Mouse (Mus musculus) lung, postnatal 0 days (tissue): ENCODE measurements around the gene Gm21958. TPM values are rescaled to one million over a fixed set of nuclear protein-coding genes. Genes with fewer than 3 reads are reported as not detected.
"Not testable (repeated sequence)": the region's sequence is repeated elsewhere in the genome, so short reads cannot be mapped to it uniquely, and the experiment has no call there.

ENCODE experiments used
- ATAC-seq: fragments of 200-750 bp; cut with Nextera tagmentation; 2 replicates; pipeline ENCODE4 v1.8.0; 2017; ENCODE audit warnings: moderate library complexity
- DNase-seq: peaks from one replicate; pipeline ENCODE4 v3.0.0-alpha.2; 2016; ENCODE audit warnings: low spot score
- H3K27ac ChIP-seq: fragments of 300-500 bp; sonication (generic); 2 replicates; pipeline ENCODE4 v1.5.1; 2014; ENCODE audit warnings: antibody characterized with exemption, mild to moderate bottlenecking, low read length, mixed read lengths
- H3K27me3 ChIP-seq: fragments of 300-500 bp; sonication (generic); replicated peaks from 2 replicates; pipeline ENCODE4 v1.6.1; 2014; ENCODE audit warnings: low read length, mixed read lengths; ENCODE audit not compliant: insufficient read depth
- H3K36me3 ChIP-seq: fragments of 300-500 bp; sonication (generic); 2 replicates; pipeline ENCODE4 v1.6.1; 2014; ENCODE audit warnings: low read length, mixed read lengths; ENCODE audit not compliant: insufficient read depth
- H3K4me1 ChIP-seq: fragments of 300-500 bp; sonication (generic); 2 replicates; pipeline ENCODE4 v1.6.1; 2014; ENCODE audit warnings: antibody characterized with exemption, low read depth, low read length, mixed read lengths; ENCODE audit not compliant: insufficient read depth
- H3K4me2 ChIP-seq: fragments of 300-500 bp; sonication (generic); replicated peaks from 2 replicates; pipeline ENCODE4 v1.6.1; 2014; ENCODE audit warnings: low read depth, mild to moderate bottlenecking, low read length, moderate library complexity, mixed read lengths
- H3K4me3 ChIP-seq: fragments of 300-500 bp; sonication (generic); 2 replicates; pipeline ENCODE4 v1.5.1; 2014; ENCODE audit warnings: low read depth, low read length
- H3K9ac ChIP-seq: fragments of 300-500 bp; sonication (generic); replicated peaks from 2 replicates; pipeline ENCODE4 v1.6.1; 2014; ENCODE audit warnings: low read depth, mild to moderate bottlenecking
- H3K9me3 ChIP-seq: fragments of 300-500 bp; sonication (generic); 2 replicates; pipeline ENCODE4 v1.6.1; 2016; ENCODE audit warnings: low read length, mixed read lengths
- CTCF ChIP-seq: IDR thresholded peaks from 2 replicates; pipeline ENCODE4 v1.5.1; 2016; ENCODE audit warnings: antibody characterized with exemption, mild to moderate bottlenecking
- EP300 ChIP-seq: IDR thresholded peaks from 2 replicates; pipeline ENCODE4 v1.6.1; 2016; ENCODE audit warnings: antibody characterized with exemption, mild to moderate bottlenecking, control low read depth
- WGBS: fragments of 180-500 bp; shearing (Covaris S2); extraction: QIAGEN DNeasy Blood & Tissue Kit; methylation state at CpG from one replicate; pipeline ENCODE4 v1.1.7; 2014; 5-methylcytosine and 5-hydroxymethylcytosine counted together
- polyA plus RNA-seq: library from polyadenylated mRNA; unstranded; fragments of >200 nt; fragmentation: Nextera tagmentation; extraction: Ambion mirVana; gene quantifications from 2 replicates; pipeline ENCODE4 v1.2.1, GENCODE M21; 2015

Gene Gm21958
- polyA plus RNA-seq, 1 experiment from 2014 or later = not detected

DNA sequence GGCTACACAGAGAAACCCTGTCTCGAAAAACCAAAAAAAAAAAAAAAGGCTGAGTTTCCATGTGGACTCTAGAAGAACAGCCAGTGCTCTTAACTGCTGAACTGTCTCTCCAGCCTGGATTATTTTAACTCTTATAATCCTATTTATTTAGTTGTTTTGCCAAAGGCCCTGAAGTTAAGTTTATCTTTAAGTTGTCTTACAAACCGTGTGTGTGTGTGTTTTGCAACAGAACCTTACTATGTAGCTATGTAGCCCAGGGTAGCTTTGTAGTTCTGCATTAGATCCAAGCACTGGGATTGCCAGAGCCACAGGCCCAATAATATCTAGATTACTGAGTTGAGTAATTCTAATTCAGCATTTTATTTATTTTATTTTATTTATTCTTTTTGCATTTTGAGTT is 11.2 kb upstream of the Gm21958 start:
- Histone ChIP-seq H3K4me3 (no peak overlapping the region), H3K4me1 (no peaks in the 10 kb centered on the region), H3K9ac (no peak overlapping the region), H3K27ac (no peak overlapping the region), H3K36me3 (peaks cover 44% of the 10 kb centered on the region), H3K27me3 (no peaks in the 10 kb centered on the region), H3K4me2 (no peak overlapping the region), H3K9me3 (no peaks in the 10 kb centered on the region)
- 72% methylated on average over 2 of the region's 2 CpGs for WGBS
- no peak for ATAC-seq
- TF ChIP-seq EP300 (no peak), CTCF (no peak)
- no peak for DNase-seq

DNA sequence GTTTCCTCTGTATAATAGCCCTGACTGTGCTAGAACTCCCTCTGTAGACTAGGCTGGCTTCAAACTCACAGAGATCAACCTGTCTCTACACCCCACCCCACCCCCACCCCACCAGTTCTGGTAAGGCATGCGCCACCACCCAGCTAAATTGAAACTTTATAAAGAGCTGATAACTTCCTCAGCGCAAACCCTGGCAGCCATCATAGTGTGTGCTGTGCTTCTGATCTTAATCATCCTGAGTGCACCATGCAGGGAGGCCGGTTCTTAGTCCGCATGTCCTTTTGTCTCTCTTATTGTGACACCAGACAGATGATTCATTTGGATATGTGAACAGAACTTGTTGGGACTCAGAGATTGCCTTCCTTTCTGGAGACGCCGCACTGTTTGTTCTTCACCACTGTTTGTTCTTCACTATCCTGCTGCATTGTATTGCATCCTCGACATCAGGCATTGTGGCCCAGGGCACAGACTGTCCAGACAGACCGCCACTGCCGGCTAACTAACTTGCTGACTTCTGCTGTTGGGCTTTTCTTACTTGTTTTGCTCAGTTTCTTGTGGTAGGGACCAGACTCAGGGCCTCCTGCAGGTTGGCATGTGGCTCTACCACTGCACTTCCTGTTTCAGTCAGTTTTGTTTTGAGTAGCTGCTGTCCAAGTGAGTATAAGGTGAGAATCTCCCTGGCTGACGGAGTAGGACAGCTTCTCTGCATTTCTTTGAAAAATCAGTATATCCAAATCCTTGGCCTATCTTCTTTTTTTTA is 9.8 kb upstream of the Gm21958 start:
- Histone ChIP-seq H3K9me3 (no peaks in the 10 kb centered on the region), H3K4me2 (no peak overlapping the region), H3K9ac (no peak overlapping the region), H3K4me1 (no peaks in the 10 kb centered on the region), H3K4me3 (no peak overlapping the region), H3K27ac (0 out of 2 replicates have a peak overlapping the region, but pooled peaks have one; percentile 20), H3K27me3 (no peaks in the 10 kb centered on the region), H3K36me3 (peaks cover 33% of the 10 kb centered on the region)
- 82% methylated on average over 10 of the region's 10 CpGs for WGBS
- TF ChIP-seq CTCF (peak; percentile 11; the same call in 1 of the 2 replicates), EP300 (no peak)
- no peak for DNase-seq
- peak; percentile 11; the same call in 1 of the 2 replicates for ATAC-seq

DNA sequence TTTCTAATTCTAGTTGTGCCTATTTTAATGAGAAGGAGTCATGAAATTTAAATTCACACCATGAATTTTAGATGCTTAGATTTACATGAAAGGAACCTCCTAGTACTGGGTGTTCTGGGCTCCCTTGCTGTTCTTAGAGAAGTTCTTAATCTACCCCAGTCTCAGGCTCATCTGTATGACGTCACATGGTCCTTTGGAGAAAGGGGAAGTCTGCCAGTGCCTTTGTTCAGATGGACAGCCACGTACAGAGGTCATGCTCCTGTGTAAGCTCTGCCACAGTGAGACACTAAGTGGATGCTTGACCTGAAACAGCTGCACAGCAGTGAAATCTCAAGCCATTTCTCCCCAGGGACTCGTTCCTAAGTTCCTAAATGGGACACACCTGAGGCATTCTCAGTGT is 4.8 kb upstream of the Gm21958 start:
- H3K4me2 ChIP-seq = no peak overlapping the region
- H3K9ac ChIP-seq = no peak overlapping the region
- H3K36me3 ChIP-seq = peaks cover 50% of the 10 kb centered on the region
- H3K27ac ChIP-seq = no peak overlapping the region
- ATAC-seq = no peak
- DNase-seq = peak; percentile 17
- H3K4me3 ChIP-seq = no peak overlapping the region
- no peaks in the 10 kb centered on the region for H3K9me3 ChIP-seq
- H3K27me3 ChIP-seq = no peaks in the 10 kb centered on the region
- WGBS = 64% methylated on average over 3 of the region's 3 CpGs
- no peak for TF ChIP-seq CTCF
- no peak for TF ChIP-seq EP300
- H3K4me1 ChIP-seq = no peaks in the 10 kb centered on the region

DNA sequence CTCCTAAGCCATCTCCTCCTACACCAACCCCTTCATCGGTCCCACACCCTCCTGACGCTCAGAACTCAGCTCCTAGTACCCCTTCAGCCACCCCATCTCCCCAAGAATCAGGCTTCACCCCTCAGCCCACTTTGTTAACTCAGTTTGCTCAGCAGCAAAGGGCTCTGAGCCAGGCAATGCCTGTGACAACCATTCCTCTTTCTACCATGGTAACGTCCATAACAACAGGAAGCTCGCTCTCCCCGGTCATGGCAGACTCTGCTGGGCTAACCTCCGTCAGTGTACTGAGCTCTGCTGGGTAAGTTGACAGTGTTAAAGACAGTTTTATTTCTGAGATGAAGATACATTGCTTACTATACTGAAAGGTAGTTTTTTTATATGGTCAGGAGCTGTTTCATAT is 3.2 kb upstream of the Gm21958 start:
- Histone ChIP-seq H3K36me3 (peaks cover 51% of the 10 kb centered on the region), H3K4me2 (no peak overlapping the region), H3K27ac (no peak overlapping the region), H3K9ac (no peak overlapping the region), H3K9me3 (no peaks in the 10 kb centered on the region), H3K4me1 (no peaks in the 10 kb centered on the region), H3K27me3 (no peaks in the 10 kb centered on the region), H3K4me3 (no peak overlapping the region)
- TF ChIP-seq CTCF (no peak), EP300 (no peak)
- 83% methylated on average over 6 of the region's 6 CpGs for WGBS
- DNase-seq (no peak), ATAC-seq (no peak)

DNA sequence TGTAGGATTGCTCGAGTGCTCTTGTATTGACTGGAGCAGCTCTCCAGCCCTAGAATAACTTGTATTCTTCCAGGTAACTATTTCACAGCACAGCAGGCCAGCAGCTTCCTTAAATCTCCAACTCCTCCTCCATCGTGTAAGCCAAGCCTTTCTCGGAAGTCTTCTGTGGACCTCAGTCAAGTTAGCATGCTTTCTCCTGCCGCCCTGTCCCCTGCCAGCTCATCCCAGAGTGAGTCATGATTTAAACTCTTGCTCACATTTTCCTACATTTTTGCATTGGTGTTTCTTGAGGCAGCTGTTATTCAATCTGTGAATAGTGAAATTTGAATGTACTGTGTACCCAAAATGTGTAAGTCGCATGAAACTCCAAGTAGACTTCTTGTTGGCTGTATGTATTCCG is 1.3 kb upstream of the Gm21958 start:
- TF ChIP-seq EP300 = no peak
- no peak for TF ChIP-seq CTCF
- Histone ChIP-seq H3K4me3 (no peak overlapping the region), H3K27me3 (no peaks in the 10 kb centered on the region), H3K27ac (no peak overlapping the region), H3K9ac (no peak overlapping the region), H3K36me3 (peaks cover 53% of the 10 kb centered on the region), H3K4me1 (no peaks in the 10 kb centered on the region), H3K4me2 (no peak overlapping the region), H3K9me3 (no peaks in the 10 kb centered on the region)
- 81% methylated on average over 6 of the region's 6 CpGs for WGBS
- no peak for DNase-seq
- ATAC-seq = no peak

DNA sequence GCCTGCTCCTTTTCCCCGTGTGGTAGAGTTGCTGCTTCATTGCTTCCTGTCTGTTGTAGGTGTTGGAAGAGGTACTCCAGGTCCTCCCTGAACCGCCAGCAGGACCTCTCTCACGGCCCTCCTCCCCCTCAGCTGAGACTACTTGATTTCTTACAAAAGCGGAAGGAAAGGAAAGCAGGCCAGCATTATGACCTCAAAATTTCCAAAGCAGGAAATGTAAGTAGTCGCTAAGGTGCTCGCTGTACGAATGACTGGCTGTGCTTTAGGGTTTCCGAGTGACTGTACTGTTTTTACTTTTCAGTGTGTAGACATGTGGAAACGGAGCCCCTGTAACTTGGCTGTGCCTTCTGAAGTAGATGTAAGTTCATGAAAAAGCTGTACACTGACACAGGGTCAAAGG is 5.2 kb downstream of the Gm21958 start:
- DNase-seq (peak; percentile 29), ATAC-seq (no peak)
- H3K9me3 ChIP-seq = no peaks in the 10 kb centered on the region
- H3K4me1 ChIP-seq = no peaks in the 10 kb centered on the region
- H3K27ac ChIP-seq = no peak overlapping the region
- TF ChIP-seq EP300 (no peak), CTCF (no peak)
- H3K4me3 ChIP-seq = no peak overlapping the region
- H3K9ac ChIP-seq = no peak overlapping the region
- 71% methylated on average over 9 of the region's 9 CpGs for WGBS
- peaks cover 60% of the 10 kb centered on the region for H3K36me3 ChIP-seq
- no peaks in the 10 kb centered on the region for H3K27me3 ChIP-seq
- no peak overlapping the region for H3K4me2 ChIP-seq

DNA sequence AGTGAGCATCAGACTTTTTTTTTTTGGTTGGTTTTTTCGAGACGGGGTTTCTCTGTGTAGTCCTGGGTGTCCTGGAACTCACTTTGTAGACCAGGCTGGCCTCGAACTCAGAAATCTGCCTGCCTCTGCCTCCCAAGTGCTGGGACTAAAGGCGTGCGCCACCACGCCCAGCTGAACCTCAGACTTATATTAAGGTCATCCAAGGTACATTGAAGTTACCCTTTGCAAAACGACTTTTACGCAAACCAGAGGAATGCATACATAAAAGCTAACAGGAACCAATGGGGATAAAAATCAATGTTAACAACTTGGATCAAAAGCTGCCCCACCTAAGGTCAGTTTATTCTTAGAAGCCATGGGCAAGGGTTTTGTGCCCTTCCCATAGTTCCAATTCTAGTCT is 10.0 kb downstream of the Gm21958 start:
- H3K9me3 ChIP-seq, H3K27me3 ChIP-seq, H3K27ac ChIP-seq, H3K4me2 ChIP-seq, H3K4me1 ChIP-seq, H3K9ac ChIP-seq, DNase-seq, ATAC-seq, H3K4me3 ChIP-seq: not testable (repeated sequence)
- H3K36me3 ChIP-seq = peaks cover 45% of the 10 kb centered on the region; the same call in 1 of the 2 replicates
- WGBS = 96% methylated on average over 8 of the region's 8 CpGs
